Mouse (Mus musculus) fibroblast of lung, adult 2 months (primary cell): ENCODE results near the gene Slc19a2.
"Not testable (repeated sequence)": the region's sequence is repeated elsewhere in the genome, so short reads cannot be mapped to it uniquely, and the experiment has no call there.

ENCODE experiments used
- DNase-seq: peaks from one replicate; pipeline ENCODE4 v3.0.0-alpha.2; 2011; ENCODE audit warnings: low read depth

Slc19a2 gene

DNA sequence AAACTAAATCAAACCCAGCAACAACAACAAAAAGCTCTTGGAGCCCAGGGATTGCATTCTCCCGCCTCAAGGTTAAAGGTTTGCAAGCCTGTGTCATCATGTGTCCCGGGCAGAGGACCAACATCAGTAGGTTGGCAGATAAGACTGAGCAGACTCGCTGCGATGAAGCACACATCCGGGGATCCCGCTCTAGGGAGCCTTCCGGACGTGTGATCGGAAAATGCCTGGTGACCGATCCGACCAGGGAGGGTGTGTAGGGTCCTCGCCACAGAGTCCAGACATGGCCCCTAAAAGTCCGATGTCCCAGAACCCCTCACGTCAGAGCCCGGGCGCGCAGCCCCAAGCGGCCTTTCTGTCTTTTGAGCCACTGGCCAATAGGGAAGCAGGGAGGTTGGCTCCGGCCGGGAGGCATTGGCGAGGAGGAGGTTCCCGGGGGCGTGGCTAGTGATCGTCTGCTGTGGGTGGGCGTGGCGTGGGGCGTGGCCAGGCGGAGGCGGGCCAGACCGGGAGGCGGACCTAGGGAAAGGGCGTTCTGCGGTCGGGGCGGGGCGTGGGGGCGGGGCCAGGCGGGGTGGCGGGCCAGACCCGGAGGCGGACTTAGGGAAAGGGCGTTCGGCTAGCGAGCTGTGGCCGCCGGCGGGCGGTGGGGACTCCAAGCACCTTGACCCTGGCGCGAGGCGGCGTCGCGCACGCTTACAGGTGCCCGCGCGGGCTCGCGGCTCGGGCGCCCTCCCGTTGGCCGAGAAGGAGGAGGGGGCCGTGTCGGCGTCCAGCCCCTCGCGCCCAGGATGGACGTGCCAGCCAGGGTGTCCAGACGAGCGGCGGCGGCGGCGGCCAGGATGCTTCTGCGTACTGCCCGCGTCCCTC is at the start of gene Slc19a2:
TSS of gene Slc19a2 (plus strand) at position 582 of the 867 bp plus-strand sequence.
- DNase-seq, result peak; percentile 85

DNA sequence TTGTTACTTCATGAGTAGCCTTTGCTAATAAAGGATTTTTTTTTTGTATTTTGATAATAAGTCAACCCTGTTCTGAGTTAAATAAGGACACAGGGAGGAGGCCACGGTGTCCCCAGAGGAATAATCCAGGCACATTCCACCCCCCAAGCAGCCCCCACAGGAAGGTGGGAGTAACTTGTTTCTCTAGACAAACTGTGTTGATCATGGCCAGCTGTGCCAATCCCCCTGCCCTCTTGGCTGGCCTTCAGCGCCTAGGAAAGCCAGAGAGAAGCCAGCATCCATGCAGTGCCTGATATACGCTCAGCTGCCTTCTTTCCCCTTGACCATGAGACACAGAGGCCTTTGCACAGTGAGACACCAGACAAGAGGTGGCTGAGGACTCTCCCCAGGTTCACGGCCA is 49.3 kb upstream of the Slc19a2 start:
- no peak for DNase-seq

DNA sequence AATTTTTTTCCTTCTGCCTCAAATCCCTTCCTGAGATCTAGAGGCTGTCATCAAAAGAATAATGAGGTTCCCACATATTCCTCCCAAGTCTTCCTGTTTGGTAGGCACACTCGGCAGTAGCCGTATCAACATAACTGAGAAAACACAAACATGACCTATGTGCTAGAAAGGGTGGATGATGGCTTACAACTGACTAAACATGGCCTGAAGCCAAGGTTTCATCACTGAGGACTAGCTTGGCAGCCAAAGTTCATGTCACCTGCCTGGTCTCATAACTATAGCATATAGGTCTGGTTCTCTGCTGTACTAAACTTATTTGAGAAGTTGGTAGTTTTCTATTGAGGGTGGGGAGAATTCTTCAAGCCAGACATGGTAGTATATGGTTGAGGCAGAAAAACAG is 40.4 kb upstream of the Slc19a2 start:
- no peak for DNase-seq

GRCm38 (mm10) chr1:164210899-164211298 is 37.9 kb upstream of the Slc19a2 start:
- DNase-seq, result no peak

- DNase-seq, result no peak
Measured at GRCm38 (mm10) chr1:164212686-164213085, 36.2 kb upstream of the Slc19a2 start.

DNA sequence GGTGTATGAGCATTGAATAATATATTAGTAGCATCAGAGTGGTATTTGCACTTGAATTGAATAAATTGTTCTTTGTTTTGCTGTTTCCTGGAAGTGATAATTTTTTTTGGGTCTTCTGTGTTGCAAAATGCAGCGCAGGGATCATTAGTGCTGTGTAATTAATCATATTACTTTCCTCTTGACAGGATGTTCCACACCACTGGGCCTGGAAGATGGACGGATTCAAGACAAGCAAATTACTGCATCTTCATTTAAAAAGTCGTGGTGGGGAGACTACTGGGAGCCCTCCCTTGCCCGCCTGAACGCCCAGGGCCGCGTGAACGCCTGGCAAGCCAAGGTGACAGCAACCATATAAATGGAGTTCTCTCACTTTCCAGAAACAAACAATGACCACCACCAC is 34.7 kb upstream of the Slc19a2 start:
- no peak for DNase-seq

- no peak for DNase-seq
Measured at GRCm38 (mm10) chr1:164215097-164215496, 33.7 kb upstream of the Slc19a2 start.

- DNase-seq, result no peak
Measured at GRCm38 (mm10) chr1:164215540-164215939, 33.3 kb upstream of the Slc19a2 start.

DNA sequence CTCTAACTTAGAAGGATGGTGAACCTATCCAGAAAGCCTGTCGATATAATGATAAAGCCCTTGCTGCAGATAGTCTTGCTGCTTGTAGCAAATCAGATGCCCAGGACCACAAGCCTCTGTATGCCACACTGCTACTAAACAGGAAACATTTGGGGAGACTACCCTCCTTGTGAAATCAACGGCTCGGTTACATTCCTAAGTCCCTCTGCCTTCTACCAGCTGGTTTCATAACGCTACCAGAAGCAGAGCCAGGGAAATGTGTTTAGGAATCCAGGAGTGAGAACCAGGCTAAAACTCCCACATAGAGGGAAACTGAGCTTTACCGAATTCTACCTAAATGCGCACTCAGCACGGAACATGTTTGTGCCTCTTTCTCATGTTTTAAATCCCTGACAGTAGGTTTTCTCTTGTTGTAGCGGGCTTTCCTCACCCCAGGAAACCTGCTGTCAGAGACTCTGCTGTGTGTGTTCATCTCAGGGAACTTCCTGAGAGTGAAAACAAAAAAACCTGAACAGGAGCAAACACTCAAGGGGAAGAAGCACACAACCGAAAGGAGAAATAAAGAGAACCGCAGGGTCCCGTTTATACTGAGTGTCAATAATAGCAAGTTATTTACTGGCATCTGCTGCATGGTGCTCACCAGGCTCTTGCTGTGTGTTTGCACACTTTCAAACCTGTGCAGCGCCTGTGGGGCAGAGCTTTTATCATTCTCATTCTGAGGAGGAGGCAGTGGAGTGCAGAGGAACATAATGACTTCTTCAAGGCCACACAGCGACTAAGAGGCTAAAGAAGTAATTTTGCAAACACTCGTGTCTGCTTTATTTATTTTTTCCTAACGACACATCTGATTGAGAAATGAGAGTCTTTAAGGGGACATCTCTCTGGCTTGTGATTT is 30.8 kb upstream of the Slc19a2 start:
- DNase-seq, result no peak

DNA sequence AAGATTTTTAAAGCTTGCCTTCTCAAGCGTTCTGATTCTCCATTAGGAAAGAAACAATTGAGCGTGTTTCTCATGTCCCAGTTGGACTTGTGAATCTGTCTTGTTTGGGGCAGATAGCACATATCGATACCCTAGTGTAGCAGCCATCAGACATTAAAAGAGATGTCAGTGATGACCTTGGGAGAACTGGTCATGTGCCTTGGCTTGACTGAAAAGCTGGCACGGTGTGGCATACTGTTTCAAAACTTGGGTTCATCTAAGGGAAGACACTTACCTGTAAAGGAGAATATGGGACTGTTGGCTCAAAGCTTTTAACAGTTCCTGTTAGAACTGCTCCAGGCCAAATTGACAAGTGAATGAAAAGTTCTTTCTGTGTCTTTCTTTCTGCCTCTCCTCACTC is 28.6 kb upstream of the Slc19a2 start:
- no peak for DNase-seq

DNA sequence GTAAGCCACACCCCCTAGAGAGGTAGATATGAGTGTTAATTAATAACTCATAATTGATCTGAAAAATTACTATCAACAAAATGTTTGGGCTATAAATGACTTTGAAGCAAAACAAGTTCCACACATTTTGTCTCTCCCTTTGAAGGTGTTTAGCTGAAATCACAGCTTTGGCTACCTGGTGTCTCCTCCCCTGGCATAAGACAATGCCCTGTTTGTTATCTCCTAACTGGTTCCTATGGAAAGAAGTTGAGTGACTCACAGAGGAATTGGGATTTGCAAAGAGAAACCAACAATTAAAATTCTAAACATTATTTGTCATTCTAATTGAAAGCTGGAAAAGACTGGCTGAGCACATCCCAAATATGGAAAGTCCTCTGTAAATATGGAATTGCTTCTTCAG is 25.8 kb upstream of the Slc19a2 start:
- no peak for DNase-seq

- DNase-seq, result not testable (repeated sequence)
Measured at GRCm38 (mm10) chr1:164231937-164232570, 16.8 kb upstream of the Slc19a2 start.

GRCm38 (mm10) chr1:164233447-164233846 is 15.4 kb upstream of the Slc19a2 start:
- no peak for DNase-seq

GRCm38 (mm10) chr1:164235078-164235477 is 13.8 kb upstream of the Slc19a2 start:
- DNase-seq, result no peak

GRCm38 (mm10) chr1:164236078-164236477 is 12.8 kb upstream of the Slc19a2 start:
- DNase-seq, result no peak

GRCm38 (mm10) chr1:164241494-164241893 is 7.4 kb upstream of the Slc19a2 start:
- DNase-seq, result no peak

- DNase-seq, result peak; percentile 21
Measured at GRCm38 (mm10) chr1:164242809-164243208, 6.0 kb upstream of the Slc19a2 start.

- no peak for DNase-seq
Measured at GRCm38 (mm10) chr1:164247442-164247841, 1.4 kb upstream of the Slc19a2 start.

GRCm38 (mm10) chr1:164247971-164248370 is 875 bp upstream of the Slc19a2 start:
- no peak for DNase-seq

- no peak for DNase-seq
Measured at GRCm38 (mm10) chr1:164249332-164249711, 476 bp downstream of the Slc19a2 start.

DNA sequence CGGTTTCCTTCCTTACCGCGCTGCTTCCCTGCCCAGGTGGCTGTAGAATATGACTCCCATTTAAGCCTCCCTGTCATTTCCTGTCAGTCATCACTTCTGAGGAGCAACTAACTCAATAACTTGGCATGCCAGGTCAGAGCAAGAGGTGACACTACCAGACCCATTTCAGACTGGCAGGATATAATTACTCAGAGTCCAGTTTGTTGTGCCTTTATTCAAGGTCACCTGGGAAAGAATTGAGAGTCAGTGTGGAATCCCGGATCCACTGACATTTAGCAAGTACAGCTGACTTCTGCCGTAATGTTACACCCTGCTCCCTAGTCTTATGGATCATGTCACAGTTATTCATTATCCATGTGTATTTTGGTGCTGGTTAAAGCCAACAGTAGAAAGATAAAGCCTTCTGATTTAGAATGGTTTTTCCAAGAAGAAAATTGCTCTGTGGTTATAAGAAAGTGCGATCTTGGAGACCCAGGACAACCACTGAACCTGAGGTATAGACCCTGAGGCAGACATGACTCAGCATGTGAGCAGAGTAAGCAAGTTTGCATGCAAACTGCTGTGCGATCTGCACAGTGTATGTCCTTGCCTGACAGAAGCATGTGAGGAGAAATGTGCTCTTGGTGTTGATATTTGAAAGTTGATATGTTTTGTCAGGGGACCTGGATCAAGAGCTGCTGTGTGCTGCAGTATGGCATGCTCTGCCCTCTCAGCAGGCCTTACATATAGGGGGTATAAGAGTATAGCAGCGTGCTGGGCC is 1.7 kb downstream of the Slc19a2 start:
- DNase-seq, result no peak

DNA sequence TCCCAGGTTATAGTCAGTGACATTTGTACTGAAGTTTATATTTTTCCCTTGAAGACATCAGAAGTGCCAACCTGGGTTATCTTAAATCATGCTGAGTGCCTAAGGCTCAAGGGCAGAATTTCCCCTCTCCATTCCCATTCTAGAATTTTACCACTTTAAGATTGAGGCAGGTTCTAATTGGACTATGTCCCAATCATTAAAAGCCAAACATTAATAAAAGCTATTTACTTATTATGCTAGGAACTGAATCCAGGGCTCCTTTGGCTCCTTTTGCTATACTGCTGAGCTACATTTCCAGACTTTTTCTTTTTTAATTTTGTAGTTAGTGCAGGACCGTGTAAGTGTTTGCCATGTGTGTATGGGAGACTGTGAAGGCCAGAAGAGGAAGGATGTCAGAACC is 2.6 kb downstream of the Slc19a2 start:
- no peak for DNase-seq
